Mouse (Mus musculus) testis, adult 2 months (tissue): Measurements from ENCODE around the gene Celsr3. TPM values are rescaled to one million over a fixed set of nuclear protein-coding genes. Genes with fewer than 3 reads are reported as not detected.

Experiments
- H3K27ac ChIP-seq: fragments of 200-500 bp; 2 replicates; pipeline ENCODE4 v1.5.1; 2012; ENCODE audit warnings: low read depth, low read length; ENCODE audit not compliant: control insufficient read depth, insufficient read depth
- H3K27me3 ChIP-seq: fragments of 200-500 bp; 2 replicates; pipeline ENCODE4 v1.6.1; 2012; ENCODE audit warnings: mild to moderate bottlenecking, low read length, moderate library complexity; ENCODE audit not compliant: control insufficient read depth, insufficient read depth
- H3K36me3 ChIP-seq: fragments of 200-500 bp; 2 replicates; pipeline ENCODE4 v1.6.1; 2012; ENCODE audit warnings: mild to moderate bottlenecking, low read length; ENCODE audit not compliant: control insufficient read depth, insufficient read depth
- H3K4me1 ChIP-seq: fragments of 200-500 bp; 2 replicates; pipeline ENCODE4 v1.6.1; 2012; ENCODE audit warnings: low read length; ENCODE audit not compliant: control insufficient read depth, insufficient read depth
- H3K4me3 ChIP-seq: fragments of 200-500 bp; 2 replicates; pipeline ENCODE4 v1.5.1; 2012; ENCODE audit warnings: low read depth, mild to moderate bottlenecking, low read length, moderate library complexity, mixed read lengths; ENCODE audit not compliant: control insufficient read depth
- CTCF ChIP-seq: fragments of 200-500 bp; IDR thresholded peaks from 2 replicates; pipeline ENCODE4 v1.5.1; 2012; ENCODE audit warnings: low read depth, mild to moderate bottlenecking, inconsistent platforms, low read length, moderate library complexity; ENCODE audit not compliant: control insufficient read depth, insufficient read depth, insufficient replicate concordance
- POLR2A ChIP-seq: fragments of 200-500 bp; IDR thresholded peaks from 2 replicates; pipeline ENCODE4 v1.6.1; 2012; ENCODE audit warnings: low read depth, mild to moderate bottlenecking, inconsistent platforms, low read length, moderate library complexity; ENCODE audit not compliant: control insufficient read depth
- polyA plus RNA-seq: library from polyadenylated mRNA; depleted of rRNA; stranded (reverse); fragments of >200 nt; gene quantifications from 2 replicates; pipeline ENCODE4 v1.2.3, GENCODE M21; 2012

Celsr3 gene
- polyA plus RNA-seq, 1 experiment: 1.3 TPM

- Histone ChIP-seq H3K27ac (no peak overlapping the region), H3K27me3 (no peaks in the 10 kb centered on the region), H3K4me1 (peaks cover 19% of the 10 kb centered on the region), H3K36me3 (no peaks in the 10 kb centered on the region), H3K4me3 (peak overlapping the region; percentile 6)
- TF ChIP-seq POLR2A: no peak
- no peak for TF ChIP-seq CTCF
Measured at GRCm38 (mm10) chr9:108832390-108833108, 6.4 kb downstream of the Celsr3 start.

DNA sequence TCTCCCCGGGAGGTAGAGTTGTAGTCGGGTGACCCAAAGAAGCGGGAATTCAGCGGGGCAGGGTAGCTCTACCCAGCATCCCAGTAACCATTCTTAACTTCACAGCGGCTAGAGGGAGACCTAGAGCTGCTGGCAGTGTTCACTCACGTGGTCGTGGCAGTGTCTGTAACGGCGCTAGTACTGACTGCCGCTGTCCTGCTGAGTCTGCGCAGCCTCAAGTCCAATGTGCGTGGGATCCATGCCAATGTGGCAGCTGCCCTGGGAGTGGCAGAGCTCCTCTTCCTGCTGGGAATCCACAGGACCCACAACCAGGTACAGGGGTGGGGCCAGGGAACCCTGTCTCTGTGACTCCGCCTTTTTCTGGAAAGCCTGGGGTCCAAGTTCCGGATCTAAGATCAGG is 16.9 kb downstream of the Celsr3 start:
- H3K36me3 ChIP-seq: no peaks in the 10 kb centered on the region
- TF ChIP-seq CTCF (peak; percentile 31; the same call in 1 of the 2 replicates), POLR2A (no peak)
- peaks cover 3% of the 10 kb centered on the region; the same call in 1 of the 2 replicates for H3K4me1 ChIP-seq

GRCm38 (mm10) chr9:108845390-108845789 is 19.3 kb downstream of the Celsr3 start:
- H3K36me3 ChIP-seq: no peaks in the 10 kb centered on the region
- no peaks in the 10 kb centered on the region for H3K27me3 ChIP-seq
- H3K4me3 ChIP-seq: no peak overlapping the region
- H3K27ac ChIP-seq: no peak overlapping the region
- peaks cover 3% of the 10 kb centered on the region; the same call in 1 of the 2 replicates for H3K4me1 ChIP-seq
- TF ChIP-seq POLR2A: no peak
- TF ChIP-seq CTCF: no peak

More for the DNA sequence above, 16.9 kb downstream of the Celsr3 start:
- Histone ChIP-seq H3K4me3 (no peak overlapping the region), H3K27me3 (no peaks in the 10 kb centered on the region), H3K27ac (no peak overlapping the region)

DNA sequence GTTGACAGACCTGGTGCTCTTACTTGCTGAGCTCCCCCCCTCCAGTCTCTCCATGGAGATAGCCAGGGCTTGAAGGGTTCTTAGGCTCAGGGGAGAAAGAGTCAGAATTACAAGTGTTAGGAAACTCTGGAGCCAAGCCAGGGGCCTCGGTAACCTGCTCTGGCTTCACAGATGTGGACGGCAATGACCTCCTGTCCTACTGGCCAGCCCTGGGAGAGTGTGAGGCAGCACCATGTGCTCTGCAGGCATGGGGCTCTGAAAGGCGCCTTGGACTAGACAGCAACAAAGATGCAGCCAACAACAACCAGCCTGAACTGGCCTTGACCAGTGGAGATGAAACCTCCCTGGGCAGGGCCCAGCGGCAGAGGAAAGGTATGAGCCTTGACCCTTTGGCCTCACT is 21.3 kb downstream of the Celsr3 start:
- no peak for TF ChIP-seq CTCF
- TF ChIP-seq POLR2A: no peak
- Histone ChIP-seq H3K4me3 (no peak overlapping the region), H3K27ac (no peak overlapping the region), H3K27me3 (no peaks in the 10 kb centered on the region), H3K4me1 (peaks cover 6% of the 10 kb centered on the region; the same call in 1 of the 2 replicates), H3K36me3 (no peaks in the 10 kb centered on the region)

GRCm38 (mm10) chr9:108848419-108848818 is 22.3 kb downstream of the Celsr3 start:
- H3K36me3 ChIP-seq: no peaks in the 10 kb centered on the region
- no peaks in the 10 kb centered on the region for H3K27me3 ChIP-seq
- peaks cover 11% of the 10 kb centered on the region for H3K4me1 ChIP-seq
- no peak overlapping the region for H3K4me3 ChIP-seq
- no peak overlapping the region for H3K27ac ChIP-seq
- TF ChIP-seq POLR2A (no peak), CTCF (no peak)

DNA sequence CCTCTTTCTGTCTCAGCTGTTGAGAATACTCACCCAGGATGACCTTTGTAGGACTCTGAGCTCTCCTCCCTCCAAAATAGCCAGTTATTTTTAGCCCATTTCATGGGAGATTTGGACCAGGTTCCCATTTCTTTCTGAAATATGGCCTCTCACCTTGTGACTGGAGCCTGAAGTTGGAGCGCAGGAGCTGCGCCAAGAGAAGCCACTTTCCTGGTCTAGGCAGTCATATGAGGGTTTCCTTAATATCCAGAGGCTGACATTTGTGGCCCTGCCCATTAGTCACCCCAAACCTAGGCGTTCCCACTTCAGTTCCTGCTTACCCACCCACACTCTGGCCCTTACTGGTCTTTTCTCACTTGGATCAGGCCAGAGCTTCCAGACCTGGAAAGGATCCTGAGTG is 26.9 kb downstream of the Celsr3 start, which contains the start of gene Slc26a6:
Slc26a6 (plus strand) TSS at position 308 of the 400 bp plus-strand sequence.
- peak within 1 kb of the TSS; percentile 31; the same call in 1 of the 2 replicates for H3K27ac ChIP-seq
- H3K27me3 ChIP-seq: no peaks in the 10 kb centered on the region
- no peaks in the 10 kb centered on the region for H3K36me3 ChIP-seq
- TF ChIP-seq POLR2A (no peak), CTCF (no peak)
- H3K4me3 ChIP-seq: peak within 1 kb of the TSS; percentile 70
- H3K4me1 ChIP-seq: peaks cover 28% of the 10 kb centered on the region

DNA sequence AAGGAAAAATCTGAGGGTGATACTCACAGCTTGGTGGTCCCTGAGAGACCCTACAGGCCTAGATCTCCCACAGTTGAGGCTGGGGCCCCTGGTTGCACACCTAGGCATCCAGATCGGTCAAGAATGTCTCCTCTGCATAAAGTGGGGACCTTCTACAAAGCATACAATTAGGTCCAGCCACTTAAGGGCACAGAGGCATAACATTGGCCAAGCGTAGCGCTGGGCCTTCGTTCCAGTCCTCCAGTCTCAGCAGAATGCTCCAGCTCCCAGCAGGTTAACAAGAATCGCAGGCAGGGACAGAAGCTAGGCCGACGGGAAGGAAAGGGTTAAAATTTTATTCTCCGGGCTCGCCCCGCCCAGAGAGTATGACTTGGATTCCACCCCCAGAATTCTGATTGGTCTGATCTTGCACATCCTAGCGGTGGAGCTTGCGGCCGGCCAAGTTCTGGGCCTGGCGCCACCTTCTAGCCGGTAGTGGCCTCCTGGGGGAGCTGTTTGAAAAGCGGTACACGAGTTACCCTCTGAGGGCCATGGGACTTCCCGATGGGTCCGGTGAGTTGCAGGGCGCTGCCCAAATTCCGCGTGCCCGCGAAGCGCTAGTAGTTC is 27.6 kb downstream of the Celsr3 start:
- H3K27ac ChIP-seq: no peak overlapping the region
- peak; percentile 32; the same call in 1 of the 2 replicates for TF ChIP-seq CTCF
- no peak; the same call in 1 of the 2 replicates for TF ChIP-seq POLR2A
- peaks cover 28% of the 10 kb centered on the region for H3K4me1 ChIP-seq
- H3K27me3 ChIP-seq: no peaks in the 10 kb centered on the region
- no peaks in the 10 kb centered on the region for H3K36me3 ChIP-seq
- peak overlapping the region; percentile 70 for H3K4me3 ChIP-seq
